Mouse (Mus musculus) limb, embryonic 13.5 days (tissue): Measurements from ENCODE around the gene Trpc4ap. TPM values are rescaled to one million over a fixed set of nuclear protein-coding genes. Genes with fewer than 3 reads are reported as not detected.

ENCODE experiments used
- ATAC-seq: fragments of 200-750 bp; cut with Nextera tagmentation; 2 replicates; pipeline ENCODE4 v1.8.0; 2017; ENCODE audit warnings: low read depth, moderate number of reproducible peaks, moderate TSS enrichment; ENCODE audit not compliant: low FRiP score
- H3K27ac ChIP-seq: fragments of 300-500 bp; sonication (generic); 2 replicates; pipeline ENCODE4 v1.5.1; 2015; ENCODE audit warnings: inconsistent platforms, mild to moderate bottlenecking, moderate library complexity
- H3K27me3 ChIP-seq: fragments of 300-500 bp; sonication (generic); 2 replicates; pipeline ENCODE4 v1.6.1; 2015; ENCODE audit warnings: mild to moderate bottlenecking, inconsistent platforms
- H3K36me3 ChIP-seq: fragments of 300-500 bp; sonication (generic); 2 replicates; pipeline ENCODE4 v1.6.1; 2015; ENCODE audit warnings: inconsistent platforms, mild to moderate bottlenecking, moderate library complexity
- H3K4me1 ChIP-seq: fragments of 300-500 bp; sonication (generic); 2 replicates; pipeline ENCODE4 v1.6.1; 2015; ENCODE audit warnings: inconsistent platforms
- H3K4me2 ChIP-seq: fragments of 300-500 bp; sonication (generic); replicated peaks from 2 replicates; pipeline ENCODE4 v1.6.1; 2015; ENCODE audit warnings: inconsistent platforms, mild to moderate bottlenecking, moderate library complexity
- H3K4me3 ChIP-seq: fragments of 300-500 bp; sonication (generic); 2 replicates; pipeline ENCODE4 v1.5.1; 2015; ENCODE audit warnings: moderate library complexity, mild to moderate bottlenecking, inconsistent platforms
- H3K9ac ChIP-seq: fragments of 300-500 bp; sonication (generic); 2 replicates; pipeline ENCODE4 v1.6.1; 2015; ENCODE audit warnings: mild to moderate bottlenecking, inconsistent platforms
- H3K9me3 ChIP-seq: fragments of 300-500 bp; sonication (generic); 2 replicates; pipeline ENCODE4 v1.6.1; 2016; ENCODE audit warnings: inconsistent platforms
- WGBS: fragments of 180-500 bp; shearing (Covaris S2); methylation state at CpG from one replicate; pipeline ENCODE4 v1.1.7; 2015; 5-methylcytosine and 5-hydroxymethylcytosine counted together
- polyA plus RNA-seq: library from polyadenylated mRNA; unstranded; fragments of >200 nt; fragmentation: Nextera tagmentation; extraction: Ambion mirVana; gene quantifications from 2 replicates; pipeline ENCODE4 v1.2.1, GENCODE M21; 2015

Trpc4ap gene
- polyA plus RNA-seq, 1 experiment from 2014 or later, result 160 TPM

DNA sequence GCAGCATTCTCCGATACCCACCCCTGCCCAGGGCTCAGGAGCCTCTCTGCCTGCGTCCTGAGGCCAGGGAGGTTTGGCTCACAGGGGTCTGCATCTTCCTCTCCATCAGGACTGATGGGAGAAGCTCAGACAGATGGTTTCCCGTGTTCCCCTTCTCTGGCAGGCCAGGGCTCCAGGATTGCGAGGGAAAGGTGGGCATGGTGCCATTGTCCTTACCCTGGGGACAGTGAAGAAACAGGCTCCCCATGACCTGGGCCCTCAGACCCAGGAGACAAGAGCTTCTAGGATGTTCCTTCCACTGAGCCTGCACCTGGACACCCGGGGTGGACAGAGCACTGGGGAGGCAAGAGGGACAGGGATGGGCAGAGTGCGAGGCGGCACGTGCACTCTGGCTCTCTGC is 57.6 kb downstream of the Trpc4ap start:
- 93% methylated on average over 8 of the region's 8 CpGs for WGBS
- H3K4me2 ChIP-seq, result no peak overlapping the region
- no peaks in the 10 kb centered on the region for H3K9me3 ChIP-seq
- H3K4me1 ChIP-seq, result peaks cover 18% of the 10 kb centered on the region
- H3K4me3 ChIP-seq, result no peak overlapping the region
- no peak overlapping the region for H3K27ac ChIP-seq
- H3K36me3 ChIP-seq, result peaks cover 85% of the 10 kb centered on the region
- peaks cover 56% of the 10 kb centered on the region for H3K27me3 ChIP-seq
- H3K9ac ChIP-seq, result no peak overlapping the region
- ATAC-seq, result no peak

DNA sequence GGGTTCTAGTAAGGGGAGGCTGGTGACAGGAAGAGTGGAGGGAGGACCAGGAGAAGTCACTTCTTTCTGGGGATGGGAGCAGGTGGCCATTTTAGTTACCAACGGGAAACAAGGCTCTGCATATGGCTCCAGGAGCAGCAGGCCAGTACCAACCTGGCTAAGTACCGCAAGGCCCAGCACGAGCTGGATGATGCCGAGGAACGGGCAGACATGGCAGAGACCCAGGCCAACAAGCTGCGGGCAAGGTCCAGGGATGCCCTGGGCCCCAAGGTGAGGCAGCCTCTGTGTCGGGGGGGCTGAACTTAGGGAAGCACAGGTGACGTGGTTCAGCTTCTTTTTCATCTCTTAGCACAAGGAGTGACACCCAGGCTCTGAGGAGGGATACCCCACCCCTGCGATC is 58.5 kb downstream of the Trpc4ap start:
- H3K27ac ChIP-seq, result no peak overlapping the region
- H3K4me1 ChIP-seq, result peaks cover 26% of the 10 kb centered on the region
- no peak overlapping the region for H3K4me3 ChIP-seq
- 84% methylated on average over 9 of the region's 9 CpGs for WGBS
- ATAC-seq, result no peak
- peaks cover 77% of the 10 kb centered on the region for H3K36me3 ChIP-seq
- peaks cover 64% of the 10 kb centered on the region for H3K27me3 ChIP-seq
- no peak overlapping the region for H3K4me2 ChIP-seq
- no peak overlapping the region for H3K9ac ChIP-seq
- no peaks in the 10 kb centered on the region for H3K9me3 ChIP-seq

DNA sequence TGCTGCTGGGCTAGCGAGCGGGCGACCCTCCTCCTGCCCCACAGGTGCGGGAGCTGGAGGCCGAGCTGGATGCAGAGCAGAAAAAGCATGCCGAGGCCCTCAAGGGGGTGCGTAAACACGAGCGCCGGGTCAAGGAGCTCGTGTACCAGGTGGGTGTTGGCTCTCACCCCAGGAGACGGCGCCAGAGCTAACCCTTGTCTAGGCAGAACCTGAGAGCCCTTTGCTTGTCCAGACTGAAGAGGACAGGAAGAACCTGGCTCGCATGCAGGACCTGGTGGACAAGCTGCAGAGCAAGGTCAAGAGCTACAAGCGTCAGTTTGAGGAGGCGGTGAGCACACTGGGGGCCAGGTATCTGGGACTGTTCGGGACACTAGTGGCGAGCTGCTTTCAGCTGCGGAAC is 59.1 kb downstream of the Trpc4ap start:
- peaks cover 70% of the 10 kb centered on the region for H3K36me3 ChIP-seq
- no peak overlapping the region for H3K9ac ChIP-seq
- H3K4me3 ChIP-seq, result no peak overlapping the region
- H3K4me1 ChIP-seq, result peaks cover 26% of the 10 kb centered on the region
- H3K27ac ChIP-seq, result no peak overlapping the region
- ATAC-seq, result no peak
- WGBS, result 69% methylated on average over 19 of the region's 19 CpGs
- no peak overlapping the region for H3K4me2 ChIP-seq
- H3K9me3 ChIP-seq, result no peaks in the 10 kb centered on the region
- peaks cover 70% of the 10 kb centered on the region for H3K27me3 ChIP-seq

DNA sequence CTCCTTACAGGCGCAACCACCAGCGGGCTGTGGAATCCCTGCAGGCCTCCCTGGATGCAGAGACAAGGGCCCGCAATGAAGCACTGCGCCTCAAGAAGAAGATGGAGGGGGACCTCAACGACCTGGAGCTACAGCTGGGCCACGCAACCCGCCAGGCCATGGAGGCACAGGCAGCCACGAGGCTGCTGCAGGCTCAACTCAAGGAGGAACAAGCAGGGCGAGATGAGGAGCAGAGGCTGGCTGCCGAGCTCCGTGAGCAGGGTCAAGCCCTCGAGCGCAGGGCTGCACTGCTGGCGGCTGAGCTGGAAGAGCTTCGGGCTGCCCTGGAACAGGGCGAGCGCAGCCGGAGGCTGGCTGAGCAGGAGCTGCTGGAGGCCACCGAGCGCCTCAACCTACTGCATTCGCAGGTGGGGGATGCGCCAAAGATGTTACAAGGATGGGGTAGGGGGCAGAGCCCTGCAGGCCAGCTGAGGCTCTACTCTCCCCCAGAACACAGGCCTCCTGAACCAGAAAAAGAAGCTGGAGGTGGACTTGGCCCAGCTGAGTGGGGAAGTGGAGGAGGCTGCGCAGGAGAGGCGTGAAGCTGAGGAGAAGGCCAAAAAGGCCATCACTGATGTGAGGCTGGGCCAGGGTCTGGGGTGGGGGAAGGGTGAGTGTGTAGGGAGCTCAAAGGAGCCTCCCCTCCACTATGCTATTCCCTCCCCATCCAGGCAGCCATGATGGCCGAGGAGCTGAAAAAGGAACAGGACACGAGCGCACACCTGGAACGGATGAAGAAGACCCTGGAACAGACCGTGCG is 59.8 kb downstream of the Trpc4ap start:
- H3K4me1 ChIP-seq, result peaks cover 26% of the 10 kb centered on the region

DNA sequence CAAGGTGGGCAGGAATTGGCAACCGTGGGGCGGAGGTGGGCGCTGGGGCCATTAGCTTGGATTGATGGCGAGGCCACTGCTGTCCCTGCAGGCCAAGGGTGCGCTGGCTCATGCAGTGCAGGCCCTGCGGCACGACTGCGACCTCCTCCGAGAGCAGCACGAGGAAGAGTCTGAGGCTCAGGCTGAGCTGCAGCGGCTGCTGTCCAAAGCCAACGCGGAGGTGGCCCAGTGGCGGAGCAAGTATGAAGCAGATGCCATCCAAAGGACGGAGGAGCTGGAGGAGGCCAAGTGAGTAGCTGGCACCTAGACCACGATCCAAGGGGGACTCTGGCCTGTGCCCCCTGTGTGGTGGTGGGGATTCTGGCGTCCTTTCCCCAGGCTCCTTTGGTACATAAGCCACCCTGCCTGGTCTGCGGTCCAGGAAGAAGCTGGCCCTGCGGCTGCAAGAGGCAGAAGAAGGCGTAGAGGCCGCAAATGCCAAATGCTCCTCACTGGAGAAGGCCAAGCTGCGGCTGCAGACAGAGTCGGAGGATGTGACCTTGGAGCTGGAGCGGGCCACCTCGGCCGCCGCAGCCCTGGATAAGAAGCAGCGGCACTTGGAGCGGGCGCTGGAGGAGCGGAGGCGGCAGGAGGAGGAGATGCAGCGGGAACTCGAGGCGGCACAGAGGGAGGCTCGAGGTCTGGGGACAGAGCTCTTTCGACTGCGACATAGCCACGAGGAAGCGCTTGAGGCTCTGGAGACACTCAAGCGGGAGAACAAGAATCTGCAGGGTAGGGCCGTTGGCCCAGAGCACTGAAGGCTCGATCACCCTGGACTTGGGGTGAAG is 61.4 kb downstream of the Trpc4ap start:
- peaks cover 47% of the 10 kb centered on the region for H3K36me3 ChIP-seq
- H3K9me3 ChIP-seq, result no peaks in the 10 kb centered on the region
- peak overlapping the region; percentile 32; the same call in 1 of the 2 replicates for H3K4me2 ChIP-seq
- peak overlapping the region; percentile 43; the same call in 1 of the 2 replicates for H3K9ac ChIP-seq
- peaks cover 26% of the 10 kb centered on the region for H3K4me1 ChIP-seq
- 21% methylated on average over 43 of the region's 43 CpGs for WGBS
- no peak for ATAC-seq
- H3K4me3 ChIP-seq, result peak overlapping the region; percentile 4; the same call in 1 of the 2 replicates
- H3K27me3 ChIP-seq, result peaks cover 93% of the 10 kb centered on the region
- H3K27ac ChIP-seq, result no peak overlapping the region

More for the DNA sequence above, 59.8 kb downstream of the Trpc4ap start:
- H3K4me2 ChIP-seq, result no peak overlapping the region
- H3K9ac ChIP-seq, result no peak overlapping the region
- H3K4me3 ChIP-seq, result no peak overlapping the region
- peaks cover 63% of the 10 kb centered on the region for H3K36me3 ChIP-seq
- WGBS, result 73% methylated on average over 30 of the region's 30 CpGs
- ATAC-seq, result no peak
- peaks cover 78% of the 10 kb centered on the region for H3K27me3 ChIP-seq
- no peaks in the 10 kb centered on the region for H3K9me3 ChIP-seq
- H3K27ac ChIP-seq, result no peak overlapping the region

DNA sequence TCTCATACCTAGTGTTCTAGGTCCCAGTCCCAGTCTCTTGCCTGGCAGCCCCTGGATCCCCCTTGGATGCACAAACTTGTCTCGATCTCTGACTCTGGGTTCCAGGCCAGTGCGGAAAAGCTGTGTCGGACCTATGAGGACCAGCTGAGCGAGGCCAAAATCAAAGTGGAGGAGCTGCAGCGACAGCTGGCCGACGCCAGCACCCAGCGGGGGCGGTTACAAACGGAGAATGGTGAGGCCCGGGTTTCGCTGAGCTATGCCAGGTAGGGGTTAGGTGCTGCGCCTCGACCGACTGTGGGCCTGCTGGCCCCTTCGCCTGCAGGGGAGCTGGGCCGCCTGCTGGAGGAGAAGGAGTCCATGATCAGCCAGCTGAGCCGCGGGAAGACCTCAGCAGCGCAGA is 62.0 kb downstream of the Trpc4ap start:
- Histone ChIP-seq H3K9me3 (no peaks in the 10 kb centered on the region), H3K4me2 (peak overlapping the region; percentile 32; the same call in 1 of the 2 replicates)
- 20% methylated on average over 20 of the region's 20 CpGs for WGBS

DNA sequence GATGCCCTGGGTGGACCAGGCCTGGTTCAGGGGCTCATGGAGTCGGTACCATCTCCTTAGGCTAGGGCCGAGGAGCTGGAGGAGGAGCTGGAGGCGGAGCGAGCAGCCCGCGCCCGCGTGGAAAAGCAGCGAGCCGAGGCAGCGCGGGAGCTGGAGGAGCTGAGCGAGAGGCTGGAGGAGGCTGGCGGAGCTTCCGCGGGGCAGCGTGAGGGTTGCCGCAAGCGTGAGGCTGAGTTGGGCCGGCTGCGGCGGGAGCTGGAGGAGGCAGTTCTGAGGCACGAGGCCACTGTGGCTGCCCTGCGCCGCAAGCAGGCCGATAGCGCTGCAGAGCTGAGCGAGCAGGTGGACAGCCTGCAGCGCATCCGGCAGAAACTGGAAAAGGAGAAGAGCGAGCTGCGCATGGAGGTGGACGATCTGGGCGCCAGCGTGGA is 62.9 kb downstream of the Trpc4ap start:
- no peak overlapping the region for H3K27ac ChIP-seq
- peak overlapping the region; percentile 78 for H3K4me2 ChIP-seq
- peak overlapping the region; percentile 59 for H3K9ac ChIP-seq
- ATAC-seq, result 0 out of 2 replicates have a peak, but pooled peaks have one; percentile 30
- WGBS, result under 1% methylated on average over 35 of the region's 35 CpGs
- peaks cover 32% of the 10 kb centered on the region for H3K36me3 ChIP-seq
- H3K4me3 ChIP-seq, result peak overlapping the region; percentile 43
- peaks cover 6% of the 10 kb centered on the region; the same call in 1 of the 2 replicates for H3K9me3 ChIP-seq
- peaks cover 97% of the 10 kb centered on the region for H3K27me3 ChIP-seq
- peaks cover 26% of the 10 kb centered on the region for H3K4me1 ChIP-seq

More for the DNA sequence above, 62.0 kb downstream of the Trpc4ap start:
- ATAC-seq, result no peak
- peaks cover 41% of the 10 kb centered on the region for H3K36me3 ChIP-seq
- peak overlapping the region; percentile 4; the same call in 1 of the 2 replicates for H3K4me3 ChIP-seq
- H3K4me1 ChIP-seq, result peaks cover 26% of the 10 kb centered on the region
- H3K27ac ChIP-seq, result no peak overlapping the region
- peaks cover 97% of the 10 kb centered on the region for H3K27me3 ChIP-seq
- H3K9ac ChIP-seq, result peak overlapping the region; percentile 43; the same call in 1 of the 2 replicates

DNA sequence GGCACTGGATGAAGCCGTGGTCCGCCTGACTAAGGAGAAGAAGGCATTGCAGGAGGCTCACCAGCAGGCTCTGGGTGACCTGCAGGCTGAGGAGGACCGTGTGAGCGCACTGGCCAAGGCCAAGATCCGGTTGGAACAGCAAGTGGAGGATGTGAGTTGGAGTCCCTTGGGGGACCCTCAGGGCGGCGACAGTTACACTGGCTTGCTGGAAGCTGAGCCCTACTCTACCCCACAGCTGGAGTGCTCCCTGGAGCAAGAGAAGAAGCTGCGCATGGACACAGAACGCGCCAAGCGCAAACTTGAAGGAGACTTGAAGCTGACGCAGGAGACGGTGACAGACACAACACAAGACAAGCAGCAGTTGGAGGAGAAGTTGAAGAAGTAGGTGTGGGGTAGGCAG is 63.7 kb downstream of the Trpc4ap start:
- no peak overlapping the region for H3K9ac ChIP-seq
- H3K27me3 ChIP-seq, result peaks cover 91% of the 10 kb centered on the region
- H3K9me3 ChIP-seq, result peaks cover 6% of the 10 kb centered on the region; the same call in 1 of the 2 replicates
- 75% methylated on average over 13 of the region's 13 CpGs for WGBS
- no peak overlapping the region for H3K4me3 ChIP-seq
- no peak for ATAC-seq
- no peak overlapping the region for H3K27ac ChIP-seq
- H3K4me1 ChIP-seq, result peaks cover 26% of the 10 kb centered on the region
- H3K36me3 ChIP-seq, result peaks cover 24% of the 10 kb centered on the region
- H3K4me2 ChIP-seq, result no peak overlapping the region

DNA sequence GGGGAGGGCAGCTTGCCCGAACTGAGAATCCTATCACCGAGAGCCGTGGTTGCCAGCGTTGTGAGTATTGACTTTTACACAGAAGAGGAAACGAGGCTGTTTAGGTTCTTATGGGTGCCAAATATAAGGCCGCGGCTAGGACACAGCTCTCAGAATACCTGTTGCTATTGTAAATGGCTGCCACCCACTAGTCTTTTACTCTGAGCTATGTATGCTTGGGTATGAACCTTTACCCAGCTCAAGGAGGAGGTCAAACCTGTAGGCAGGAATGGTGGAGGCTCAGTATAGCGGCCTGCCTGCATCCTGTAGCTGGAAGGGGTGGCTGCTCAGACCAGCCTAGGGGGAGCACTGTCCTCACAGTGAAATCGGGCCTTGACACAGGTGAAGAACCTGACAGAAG is 64.1 kb downstream of the Trpc4ap start:
- H3K9ac ChIP-seq, result no peak overlapping the region
- no peak overlapping the region for H3K27ac ChIP-seq
- ATAC-seq, result no peak
- no peak overlapping the region for H3K4me3 ChIP-seq
- peaks cover 6% of the 10 kb centered on the region; the same call in 1 of the 2 replicates for H3K9me3 ChIP-seq
- H3K4me1 ChIP-seq, result peaks cover 26% of the 10 kb centered on the region
- peaks cover 20% of the 10 kb centered on the region for H3K36me3 ChIP-seq
- H3K4me2 ChIP-seq, result no peak overlapping the region
- WGBS, result 82% methylated on average over 9 of the region's 9 CpGs
- H3K27me3 ChIP-seq, result peaks cover 91% of the 10 kb centered on the region

DNA sequence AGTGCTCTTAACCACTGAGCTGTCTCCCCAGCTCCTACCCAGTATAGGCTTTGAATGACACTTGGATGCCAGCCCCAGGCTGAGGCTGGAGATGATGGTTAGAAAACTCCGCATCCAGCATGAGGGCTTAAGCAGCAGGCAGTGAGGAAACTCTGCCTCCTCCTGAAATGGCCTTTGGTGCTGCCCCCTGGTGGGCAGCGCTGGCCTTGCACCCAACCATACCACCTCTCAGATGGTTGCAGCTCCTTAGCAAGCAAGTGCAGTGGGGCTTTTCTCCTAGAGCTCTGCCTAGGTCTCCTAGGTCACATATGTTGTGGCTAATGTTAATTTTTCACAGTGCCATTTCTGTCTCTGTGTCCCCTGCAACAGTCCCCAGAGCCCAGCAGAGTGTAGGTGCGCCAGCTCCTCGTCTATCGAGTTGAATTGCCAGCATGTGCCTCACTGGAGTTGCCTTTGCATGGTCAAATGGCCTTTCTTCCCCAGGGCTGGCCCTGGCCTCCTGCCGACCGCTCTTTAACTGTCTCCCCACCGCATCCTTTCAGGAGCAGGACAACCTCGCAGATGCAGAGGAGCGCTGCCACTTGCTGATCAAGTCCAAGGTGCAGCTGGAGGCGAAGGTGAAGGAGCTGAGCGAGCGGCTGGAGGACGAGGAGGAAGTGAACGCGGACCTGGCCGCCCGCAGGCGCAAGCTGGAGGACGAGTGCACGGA is 65.0 kb downstream of the Trpc4ap start:
- Histone ChIP-seq H3K4me1 (peaks cover 26% of the 10 kb centered on the region), H3K9me3 (peaks cover 6% of the 10 kb centered on the region; the same call in 1 of the 2 replicates), H3K27ac (no peak overlapping the region), H3K27me3 (peaks cover 88% of the 10 kb centered on the region), H3K4me3 (no peak overlapping the region), H3K36me3 (peaks cover 11% of the 10 kb centered on the region), H3K4me2 (no peak overlapping the region), H3K9ac (no peak overlapping the region)
- no peak for ATAC-seq
- 42% methylated on average over 21 of the region's 21 CpGs for WGBS

DNA sequence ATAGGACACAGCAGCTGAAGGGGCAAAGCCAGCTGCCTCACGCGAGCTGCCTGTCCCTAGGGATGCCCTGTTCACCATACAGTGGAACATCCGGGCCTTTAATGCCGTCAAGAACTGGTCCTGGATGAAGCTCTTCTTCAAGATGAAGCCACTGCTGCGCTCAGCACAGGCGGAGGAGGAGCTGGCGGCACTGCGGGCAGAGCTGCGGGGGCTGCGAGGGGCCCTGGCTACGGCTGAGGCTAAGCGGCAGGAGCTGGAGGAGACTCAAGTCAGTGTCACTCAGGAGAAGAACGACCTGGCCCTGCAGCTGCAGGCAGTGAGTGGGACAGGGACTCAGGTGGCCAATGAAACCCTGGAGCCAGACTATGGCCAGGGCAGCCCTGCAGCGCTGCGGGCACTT is 65.9 kb downstream of the Trpc4ap start:
- no peak overlapping the region for H3K27ac ChIP-seq
- H3K27me3 ChIP-seq, result peaks cover 79% of the 10 kb centered on the region
- peaks cover 6% of the 10 kb centered on the region; the same call in 1 of the 2 replicates for H3K9me3 ChIP-seq
- H3K36me3 ChIP-seq, result peaks cover 2% of the 10 kb centered on the region
- H3K4me1 ChIP-seq, result peaks cover 25% of the 10 kb centered on the region
- WGBS, result 48% methylated on average over 15 of the region's 15 CpGs
- H3K4me3 ChIP-seq, result no peak overlapping the region
- no peak overlapping the region for H3K9ac ChIP-seq
- ATAC-seq, result no peak
- H3K4me2 ChIP-seq, result no peak overlapping the region
